Mouse (Mus musculus) kidney, adult 2 months (tissue): ENCODE measurements around the gene Dgkq. TPM values are rescaled to one million over a fixed set of nuclear protein-coding genes. Genes with fewer than 3 reads are reported as not detected.
A peak's percentile ranks its signal among the peaks of the same experiment; 100 is the strongest.

Experiments
- DNase-seq: peaks from one replicate; pipeline ENCODE4 v3.0.0; 2021
- H3K27ac ChIP-seq: fragments of 200-500 bp; 2 replicates; pipeline ENCODE4 v1.5.1; 2012; ENCODE audit warnings: low read depth, low read length, control low read depth, inconsistent platforms; ENCODE audit not compliant: insufficient read depth
- H3K27me3 ChIP-seq: fragments of 200-500 bp; replicated peaks from 2 replicates; pipeline ENCODE4 v1.6.1; 2012; ENCODE audit warnings: mild to moderate bottlenecking, moderate library complexity, low read length, inconsistent platforms; ENCODE audit not compliant: control insufficient read depth, insufficient read depth
- H3K36me3 ChIP-seq: fragments of 200-500 bp; 2 replicates; pipeline ENCODE4 v1.6.1; 2012; ENCODE audit warnings: mild to moderate bottlenecking, moderate library complexity, low read length, inconsistent platforms; ENCODE audit not compliant: control insufficient read depth, insufficient read depth
- H3K4me1 ChIP-seq: fragments of 200-500 bp; 2 replicates; pipeline ENCODE4 v1.6.1; 2011; ENCODE audit warnings: low read length; ENCODE audit not compliant: control insufficient read depth, insufficient read depth
- H3K4me3 ChIP-seq: fragments of 200-500 bp; 2 replicates; pipeline ENCODE4 v1.5.1; 2011; ENCODE audit warnings: mild to moderate bottlenecking, low read depth, low read length, control low read depth; ENCODE audit not compliant: insufficient read depth
- CTCF ChIP-seq: fragments of 200-500 bp; conservative IDR thresholded peaks from 2 replicates; pipeline ENCODE4 v1.5.1; 2011; ENCODE audit warnings: low read depth, mild to moderate bottlenecking, control low read depth, low read length, moderate library complexity, mixed read lengths; ENCODE audit not compliant: insufficient read depth, insufficient read length
- POLR2A ChIP-seq: fragments of 200-500 bp; IDR thresholded peaks from one replicate; pipeline ENCODE4 v1.6.1; 2011; ENCODE audit warnings: low read depth, low read length, control low read depth
- WGBS: fragments of 180-500 bp; shearing (Covaris S2); methylation state at CpG from one replicate; pipeline ENCODE4 v1.1.7; 2018; 5-methylcytosine and 5-hydroxymethylcytosine counted together
- polyA plus RNA-seq: library from polyadenylated mRNA; depleted of rRNA; stranded (reverse); fragments of >200 nt; gene quantifications from 2 replicates; pipeline ENCODE4 v1.2.3, GENCODE M21; 2012; rRNA removed

The Dgkq gene
- 27.9 and 34.8 TPM in 2 replicates for polyA plus RNA-seq

- 5% methylated on average over 43 of the region's 43 CpGs for WGBS
- peak within 1 kb of the TSS; percentile 70 for H3K4me3 ChIP-seq
- peak; percentile 96 for DNase-seq
- peak within 1 kb of the TSS; percentile 89 for H3K27ac ChIP-seq
- H3K27me3 ChIP-seq: no peaks in the 10 kb centered on the region
- H3K36me3 ChIP-seq: no peaks in the 10 kb centered on the region
- peaks cover 13% of the 10 kb centered on the region; the same call in 1 of the 2 replicates for H3K4me1 ChIP-seq
- TF ChIP-seq POLR2A: peak; percentile 66
- TF ChIP-seq CTCF: peak; percentile 59
Measured at GRCm38 (mm10) chr5:108668977-108669936, at the start of gene Dgkq. TSS of gene Dgkq (minus strand) at chr5:108669672.

- no peaks in the 10 kb centered on the region for H3K27me3 ChIP-seq
- H3K4me1 ChIP-seq: no peaks in the 10 kb centered on the region
- no peak for DNase-seq
- WGBS: 71% methylated on average over 4 of the region's 4 CpGs
- TF ChIP-seq CTCF: no peak
- no peak for TF ChIP-seq POLR2A
- H3K36me3 ChIP-seq: no peaks in the 10 kb centered on the region
- no peak overlapping the region for H3K4me3 ChIP-seq
- no peak overlapping the region for H3K27ac ChIP-seq
Measured at GRCm38 (mm10) chr5:108718051-108718450, 48.6 kb upstream of the Dgkq start.

GRCm38 (mm10) chr5:108715974-108716373 lies 46.5 kb upstream of the Dgkq start:
- no peak overlapping the region for H3K27ac ChIP-seq
- H3K36me3 ChIP-seq: no peaks in the 10 kb centered on the region
- H3K4me3 ChIP-seq: no peak overlapping the region
- H3K27me3 ChIP-seq: no peaks in the 10 kb centered on the region
- WGBS: 83% methylated on average over 1 of the region's 1 CpGs
- no peaks in the 10 kb centered on the region for H3K4me1 ChIP-seq
- no peak for TF ChIP-seq POLR2A
- TF ChIP-seq CTCF: no peak
- no peak for DNase-seq

- Histone ChIP-seq H3K36me3 (no peaks in the 10 kb centered on the region), H3K4me1 (peaks cover 3% of the 10 kb centered on the region; the same call in 1 of the 2 replicates), H3K27me3 (no peaks in the 10 kb centered on the region), H3K27ac (no peak overlapping the region), H3K4me3 (no peak overlapping the region)
- WGBS: 49% methylated on average over 6 of the region's 6 CpGs
- DNase-seq: peak; percentile 46
- TF ChIP-seq POLR2A: no peak
- TF ChIP-seq CTCF: no peak
Measured at GRCm38 (mm10) chr5:108714149-108714548, 44.7 kb upstream of the Dgkq start.

DNA sequence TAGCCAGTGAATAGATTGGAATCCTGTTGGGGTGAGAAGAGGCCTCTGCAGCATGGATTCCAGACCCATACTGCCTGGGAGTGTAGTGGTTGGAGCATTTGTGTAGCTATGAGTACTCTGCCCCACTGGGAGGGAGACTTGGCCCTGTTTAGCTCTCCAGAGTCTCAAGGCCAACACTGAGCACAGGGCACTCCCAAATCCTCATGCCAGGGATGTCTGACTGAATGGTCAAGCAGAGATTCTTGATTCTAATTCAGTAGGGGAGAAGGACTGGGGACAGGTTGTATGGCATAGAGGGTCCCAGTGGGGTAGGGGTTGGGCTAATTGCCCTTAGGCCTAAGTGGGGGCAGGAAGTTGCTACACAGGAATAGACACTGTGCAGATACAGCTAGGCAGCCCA lies 44.2 kb upstream of the Dgkq start:
- no peak for DNase-seq
- Histone ChIP-seq H3K4me3 (no peak overlapping the region), H3K27ac (no peak overlapping the region), H3K36me3 (no peaks in the 10 kb centered on the region), H3K27me3 (no peaks in the 10 kb centered on the region), H3K4me1 (peaks cover 7% of the 10 kb centered on the region)
- no peak for TF ChIP-seq CTCF
- no peak for TF ChIP-seq POLR2A

GRCm38 (mm10) chr5:108713096-108713495 lies 43.6 kb upstream of the Dgkq start:
- TF ChIP-seq POLR2A: no peak
- TF ChIP-seq CTCF: no peak
- no peaks in the 10 kb centered on the region for H3K36me3 ChIP-seq
- H3K27ac ChIP-seq: no peak overlapping the region
- no peaks in the 10 kb centered on the region for H3K27me3 ChIP-seq
- no peak overlapping the region for H3K4me3 ChIP-seq
- 86% methylated on average over 2 of the region's 2 CpGs for WGBS
- no peak for DNase-seq
- peaks cover 11% of the 10 kb centered on the region for H3K4me1 ChIP-seq

DNA sequence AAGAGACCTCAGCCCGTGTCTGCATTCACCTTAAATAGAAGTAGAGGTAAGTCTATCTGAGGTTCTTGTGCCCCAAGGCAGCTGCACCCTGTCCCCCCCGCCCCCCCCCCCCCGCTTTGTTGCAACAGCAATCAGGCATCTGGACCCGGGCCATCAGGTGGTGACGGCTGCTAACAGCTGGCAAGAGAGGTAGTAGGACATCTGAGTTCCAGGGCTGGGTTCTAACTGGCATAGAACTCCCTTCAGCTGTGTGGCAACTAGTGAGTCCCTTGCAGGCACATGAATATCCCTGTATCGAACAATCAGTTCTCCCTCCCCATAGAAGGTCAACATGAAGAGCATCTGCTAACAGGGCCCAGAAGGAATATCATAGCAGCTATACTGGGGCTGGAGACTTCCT lies 42.5 kb upstream of the Dgkq start:
- Histone ChIP-seq H3K27ac (no peak overlapping the region), H3K4me3 (no peak overlapping the region), H3K36me3 (no peaks in the 10 kb centered on the region), H3K4me1 (peaks cover 15% of the 10 kb centered on the region), H3K27me3 (no peaks in the 10 kb centered on the region)
- DNase-seq: no peak
- WGBS: 82% methylated on average over 6 of the region's 6 CpGs
- TF ChIP-seq POLR2A: no peak
- TF ChIP-seq CTCF: no peak
